Mouse (Mus musculus) liver, embryonic 16.5 days (tissue): ENCODE measurements around the gene Snrpn. TPM values are rescaled to one million over a fixed set of nuclear protein-coding genes. Genes with fewer than 3 reads are reported as not detected.

Experiments
- polyA plus RNA-seq: library from polyadenylated mRNA; unstranded; fragments of >200 nt; fragmentation: Nextera tagmentation; extraction: Ambion mirVana; gene quantifications from 2 replicates; pipeline ENCODE4 v1.2.1, GENCODE M21; 2015

Snrpn gene
- polyA plus RNA-seq, 1 experiment from 2014 or later: 4.1 TPM

Other genes starting within 250 kb of the Snrpn start
- 4.1 and 5.6 TPM in 2 replicates for gene Snurf, start 135.2 kb downstream of the Snrpn start, polyA plus RNA-seq
- 0.13 TPM in 1 of 2 replicates, not detected in the other for gene Gm38393, start 135.2 kb downstream of the Snrpn start, polyA plus RNA-seq